Mouse (Mus musculus) myocyte (in vitro differentiated cells): ENCODE measurements around the gene Fgfr1op2. TPM values are rescaled to one million over a fixed set of nuclear protein-coding genes. Genes with fewer than 3 reads are reported as not detected.
A peak's percentile ranks its signal among the peaks of the same experiment; 100 is the strongest.

Experiments
- H3K27me3 ChIP-seq: one replicate; pipeline ENCODE4 v1.6.1; 2011; ENCODE audit not compliant: control insufficient read depth, insufficient read depth, insufficient read length
- H3K36me3 ChIP-seq: one replicate; pipeline ENCODE4 v1.6.1; 2011; ENCODE audit not compliant: control insufficient read depth, insufficient read depth
- H3K4me2 ChIP-seq: one replicate; pipeline ENCODE4 v1.6.1; 2011; ENCODE audit warnings: low read depth, control low read depth
- H3K4me3 ChIP-seq: one replicate; pipeline ENCODE4 v1.5.1; 2011; ENCODE audit warnings: mild to moderate bottlenecking, control low read depth, moderate library complexity
- H3K79me2 ChIP-seq: one replicate; pipeline ENCODE4 v1.6.1; 2011; ENCODE audit not compliant: control insufficient read depth, insufficient read depth
- H3ac ChIP-seq: one replicate; pipeline ENCODE4 v1.6.1; 2011; ENCODE audit not compliant: control insufficient read depth, insufficient read length
- CEBPB ChIP-seq: IDR thresholded peaks from 2 replicates; pipeline ENCODE4 v1.6.1; 2011; ENCODE audit warnings: mild to moderate bottlenecking, moderate library complexity; ENCODE audit not compliant: poor library complexity, insufficient read depth, severe bottlenecking
- E2F4 ChIP-seq: IDR thresholded peaks from one replicate; pipeline ENCODE4 v1.6.1; 2011; ENCODE audit warnings: mild to moderate bottlenecking, control low read depth, moderate library complexity; ENCODE audit not compliant: insufficient read depth
- MAX ChIP-seq: IDR thresholded peaks from one replicate; pipeline ENCODE4 v1.6.1; 2011; ENCODE audit warnings: low read depth, mild to moderate bottlenecking, control low read depth
- MYOD1 ChIP-seq, 3 experiments: IDR thresholded peaks; one replicate each; pipeline ENCODE4 v1.6.1; 2011; ENCODE audit warnings: control low read depth in 2 of 3, low read depth in 2 of 3, mild to moderate bottlenecking in 2 of 3, moderate library complexity in 1 of 3; ENCODE audit not compliant: insufficient read length in 2 of 3, control insufficient read depth in 1 of 3
- MYOG ChIP-seq, 3 experiments: IDR thresholded peaks; one replicate each; pipeline ENCODE4 v1.6.1; 2011; ENCODE audit warnings: control low read depth in 2 of 3, low read depth in 2 of 3, mild to moderate bottlenecking in 2 of 3; ENCODE audit not compliant: insufficient read length in 2 of 3, control insufficient read depth in 1 of 3, insufficient read depth in 1 of 3
- POLR2A ChIP-seq: IDR thresholded peaks from one replicate; pipeline ENCODE4 v1.6.1; 2011; ENCODE audit warnings: low read depth, mild to moderate bottlenecking, control low read depth, moderate library complexity; ENCODE audit not compliant: insufficient read length
- POLR2AphosphoS2 ChIP-seq: IDR thresholded peaks from one replicate; pipeline ENCODE4 v1.6.1; 2011; ENCODE audit warnings: low read depth, control low read depth; ENCODE audit not compliant: insufficient read length
- REST ChIP-seq: IDR thresholded peaks from one replicate; pipeline ENCODE4 v1.6.1; 2011; ENCODE audit warnings: mild to moderate bottlenecking, control low read depth, moderate library complexity; ENCODE audit not compliant: insufficient read depth, insufficient read length
- SRF ChIP-seq: IDR thresholded peaks from one replicate; pipeline ENCODE4 v1.6.1; 2011; ENCODE audit warnings: low read depth; ENCODE audit not compliant: control insufficient read depth, insufficient read length
- TCF12 ChIP-seq: IDR thresholded peaks from one replicate; pipeline ENCODE4 v1.6.1; 2011; ENCODE audit warnings: mild to moderate bottlenecking, control low read depth; ENCODE audit not compliant: poor library complexity, insufficient read depth, severe bottlenecking
- TCF3 ChIP-seq: IDR thresholded peaks from one replicate; pipeline ENCODE4 v1.6.1; 2011; ENCODE audit warnings: low read depth, control low read depth; ENCODE audit not compliant: insufficient read length
- USF1 ChIP-seq: IDR thresholded peaks from one replicate; pipeline ENCODE4 v1.6.1; 2011; ENCODE audit warnings: low read depth, mild to moderate bottlenecking, control low read depth, moderate library complexity
- polyA plus RNA-seq: library from polyadenylated mRNA; unstranded; fragments of >200 nt; fragmentation: generic; extraction: Trizol; gene quantifications from one replicate; pipeline ENCODE4 v1.2.1, GENCODE M21; 2012; ENCODE audit warnings: missing spikeins

Fgfr1op2 gene
- polyA plus RNA-seq, 1 experiment = 54.4 TPM

DNA sequence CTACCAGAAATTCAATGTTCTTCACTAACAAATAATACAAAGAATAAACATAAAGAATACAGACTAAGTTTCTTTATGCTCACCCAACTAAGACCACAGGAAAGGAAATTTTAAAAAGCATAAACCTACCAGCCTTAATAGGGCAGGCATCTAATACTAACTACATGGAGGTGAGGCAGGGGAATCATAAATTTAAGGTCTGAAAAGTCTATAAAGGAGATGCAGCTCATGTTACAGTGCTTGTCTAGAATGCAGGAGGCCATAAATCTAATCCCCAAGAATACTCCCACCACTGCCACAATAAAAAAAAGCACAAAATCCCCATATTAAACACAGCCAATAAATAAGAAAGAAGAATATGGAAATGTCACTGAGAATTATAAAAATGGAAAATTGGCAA is 4.9 kb upstream of the Fgfr1op2 start:
- Histone ChIP-seq H3K27me3 (no peaks in the 10 kb centered on the region), H3K36me3 (no peaks in the 10 kb centered on the region), H3K4me3 (no peak overlapping the region), H3K4me2 (no peak overlapping the region), H3K79me2 (peaks cover 42% of the 10 kb centered on the region), H3ac (no peak overlapping the region)
- no peak for TF ChIP-seq POLR2A
- no peak for TF ChIP-seq CEBPB
- no peak for TF ChIP-seq SRF
- TF ChIP-seq REST = no peak
- no peak for TF ChIP-seq TCF3
- TF ChIP-seq MAX = no peak
- TF ChIP-seq POLR2AphosphoS2 = no peak
- TF ChIP-seq TCF12 = no peak
- no peak for TF ChIP-seq MYOD1 (IDR thresholded peaks at IDR 0.05; ENCODE audit: control insufficient read depth in 1 of 3, insufficient read length in 2 of 3, low read depth in 2 of 3)
- TF ChIP-seq E2F4 = no peak
- no peak for TF ChIP-seq USF1
- TF ChIP-seq MYOG (IDR thresholded peaks at IDR 0.05; ENCODE audit: control insufficient read depth in 1 of 3, insufficient read depth in 1 of 3, insufficient read length in 2 of 3, low read depth in 2 of 3) = no peak

DNA sequence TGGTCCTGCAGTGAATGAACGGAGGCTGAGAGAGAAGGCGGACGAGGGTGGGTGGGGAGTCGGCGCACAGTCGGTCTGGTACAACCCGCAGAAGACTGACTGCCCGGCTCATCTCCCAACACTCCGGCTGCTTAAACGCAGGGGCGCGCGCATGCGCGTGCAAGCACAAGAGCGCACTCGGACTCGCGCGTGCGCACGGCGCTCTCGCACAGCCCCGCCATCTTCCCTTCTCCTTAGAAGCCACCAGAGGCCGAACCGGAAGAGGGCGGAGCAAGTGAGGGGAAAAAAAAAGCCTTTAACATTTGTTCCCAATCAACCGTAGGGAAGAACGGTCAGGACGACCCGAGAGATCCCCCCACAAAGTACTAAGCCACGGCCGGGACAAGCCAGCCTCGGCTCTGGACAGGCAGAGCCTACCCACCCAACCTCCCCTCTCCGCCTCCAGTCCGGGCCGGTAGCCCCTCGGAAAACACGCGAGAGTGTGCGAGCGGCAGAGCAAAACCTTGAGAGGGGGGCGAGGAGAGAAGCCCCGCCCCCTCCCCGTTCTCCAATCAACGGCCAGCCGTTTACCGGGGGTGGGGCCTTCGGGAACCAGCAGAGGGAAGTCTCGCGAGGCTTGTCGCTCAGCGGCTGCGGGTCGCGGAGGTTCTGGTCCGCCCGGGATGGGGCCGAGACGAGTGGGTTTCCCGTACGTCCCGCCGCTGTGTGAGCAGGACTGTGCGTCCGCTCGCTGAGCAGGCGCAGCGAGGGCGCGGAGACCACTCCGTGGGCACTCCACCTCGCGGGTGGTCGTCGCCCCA is 507 bp downstream of the Fgfr1op2 start, which contains the start of gene Ints13:
TSS of gene Ints13 (minus strand) at position 526 of the 800 bp plus-strand sequence.
- no peaks in the 10 kb centered on the region for H3K27me3 ChIP-seq
- H3K4me2 ChIP-seq = peak within 1 kb of the TSS; percentile 85
- no peaks in the 10 kb centered on the region for H3K36me3 ChIP-seq
- peaks cover 87% of the 10 kb centered on the region for H3K79me2 ChIP-seq
- H3ac ChIP-seq = peak within 1 kb of the TSS; percentile 24
- TF ChIP-seq POLR2AphosphoS2 (peak; percentile 96), POLR2A (peak; percentile 92), REST (no peak)
- peak within 1 kb of the TSS; percentile 95 for H3K4me3 ChIP-seq

DNA sequence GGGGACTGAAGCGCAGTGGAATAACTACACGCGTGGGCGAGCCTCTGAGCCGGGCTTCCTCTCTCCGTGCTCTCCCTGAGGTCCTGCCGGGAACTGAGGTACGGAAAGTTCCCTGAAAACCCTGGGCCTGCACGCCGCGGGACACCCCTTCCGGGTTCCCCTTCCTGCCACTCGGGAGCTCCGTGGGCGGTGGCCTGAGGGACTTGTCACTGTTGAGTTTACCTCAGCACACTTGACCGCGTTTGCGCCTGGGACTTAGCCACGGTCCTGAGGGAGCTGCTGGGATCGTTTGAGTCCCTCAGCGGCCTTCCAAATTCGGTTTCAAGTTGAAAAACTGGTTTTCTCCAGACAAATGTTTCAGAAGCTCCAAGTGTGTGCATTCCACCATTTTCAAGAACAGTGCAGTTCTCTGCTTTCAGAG is 1.1 kb downstream of the Fgfr1op2 start:
- H3K79me2 ChIP-seq = peaks cover 88% of the 10 kb centered on the region
- no peak for TF ChIP-seq E2F4
- TF ChIP-seq MYOG (IDR thresholded peaks at IDR 0.05; ENCODE audit: control insufficient read depth in 1 of 3, insufficient read depth in 1 of 3, insufficient read length in 2 of 3, low read depth in 2 of 3) = no peak
- TF ChIP-seq POLR2A = no peak
- no peak for TF ChIP-seq USF1
- TF ChIP-seq SRF = no peak
- no peak for TF ChIP-seq TCF12
- no peak for TF ChIP-seq REST
- no peak for TF ChIP-seq CEBPB
- TF ChIP-seq POLR2AphosphoS2 = no peak
- H3K27me3 ChIP-seq = no peaks in the 10 kb centered on the region
- H3K36me3 ChIP-seq = no peaks in the 10 kb centered on the region
- peak overlapping the region; percentile 95 for H3K4me3 ChIP-seq
- peak overlapping the region; percentile 24 for H3ac ChIP-seq
- H3K4me2 ChIP-seq = peak overlapping the region; percentile 83

DNA sequence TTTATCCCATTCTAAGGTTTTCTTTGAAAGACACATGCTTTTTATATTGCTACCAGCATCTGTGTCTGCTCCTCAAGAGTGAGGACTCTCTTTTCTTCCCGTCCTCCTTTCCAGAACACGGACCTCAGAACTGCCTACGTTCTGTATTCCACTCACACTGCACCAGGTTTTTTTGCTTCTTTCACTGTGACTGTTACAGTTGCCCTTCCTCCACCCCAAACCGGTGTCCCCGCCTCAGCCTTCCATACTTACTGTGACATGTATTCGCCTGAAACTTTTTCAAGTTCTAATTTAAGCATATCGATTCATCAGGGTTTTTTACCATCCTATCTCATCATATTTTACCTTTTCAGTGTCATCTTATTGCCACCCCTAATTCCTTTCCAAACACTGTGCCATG is 1.6 kb downstream of the Fgfr1op2 start:
- H3ac ChIP-seq = peak overlapping the region; percentile 24
- H3K79me2 ChIP-seq = peaks cover 88% of the 10 kb centered on the region
- TF ChIP-seq CEBPB (no peak), TCF12 (no peak), USF1 (no peak), MYOD1 (IDR thresholded peaks at IDR 0.05; ENCODE audit: control insufficient read depth in 1 of 3, insufficient read length in 2 of 3, low read depth in 2 of 3) (no peak), MYOG (IDR thresholded peaks at IDR 0.05; ENCODE audit: control insufficient read depth in 1 of 3, insufficient read depth in 1 of 3, insufficient read length in 2 of 3, low read depth in 2 of 3) (no peak), REST (no peak), POLR2A (no peak), E2F4 (no peak), SRF (no peak), MAX (no peak), POLR2AphosphoS2 (no peak), TCF3 (no peak)
- H3K4me2 ChIP-seq = peak overlapping the region; percentile 83
- H3K36me3 ChIP-seq = no peaks in the 10 kb centered on the region
- H3K27me3 ChIP-seq = no peaks in the 10 kb centered on the region
- peak overlapping the region; percentile 95 for H3K4me3 ChIP-seq

DNA sequence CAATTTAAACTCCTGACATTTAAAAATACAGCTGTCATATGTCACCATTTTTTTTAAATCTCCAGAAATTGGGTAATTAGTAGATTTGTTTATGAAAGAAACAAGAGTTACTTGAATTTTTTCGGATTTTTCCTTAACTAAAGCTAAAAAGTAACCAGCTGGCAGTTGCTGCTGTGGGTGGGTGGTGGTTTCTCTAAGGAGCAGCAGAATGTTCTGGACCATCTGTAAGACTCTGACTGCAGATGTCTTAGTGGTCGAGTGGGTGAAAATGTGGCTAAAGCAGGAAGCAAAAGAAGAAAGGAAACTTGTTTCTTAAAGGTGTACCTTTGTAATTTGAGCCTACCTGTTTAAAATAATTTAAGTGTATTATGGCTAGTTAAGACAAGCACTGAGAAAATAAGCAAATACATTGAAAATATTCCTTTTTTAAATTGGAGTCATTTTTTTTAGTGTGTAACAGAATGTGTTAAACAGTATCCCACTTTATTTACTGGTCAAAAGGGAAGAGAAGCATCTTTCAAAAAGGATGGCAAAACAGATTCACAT is 3.5 kb downstream of the Fgfr1op2 start:
- TF ChIP-seq CEBPB = no peak
- TF ChIP-seq MAX = no peak
- no peak for TF ChIP-seq MYOD1 (IDR thresholded peaks at IDR 0.05; ENCODE audit: control insufficient read depth in 1 of 3, insufficient read length in 2 of 3, low read depth in 2 of 3)
- no peak for TF ChIP-seq USF1
- TF ChIP-seq REST = no peak
- TF ChIP-seq TCF12 = no peak
- no peak for TF ChIP-seq E2F4
- no peak for TF ChIP-seq POLR2A
- no peak for TF ChIP-seq POLR2AphosphoS2
- no peak for TF ChIP-seq TCF3
- no peak for TF ChIP-seq SRF
- TF ChIP-seq MYOG (IDR thresholded peaks at IDR 0.05; ENCODE audit: control insufficient read depth in 1 of 3, insufficient read depth in 1 of 3, insufficient read length in 2 of 3, low read depth in 2 of 3) = no peak
- no peaks in the 10 kb centered on the region for H3K27me3 ChIP-seq
- no peak overlapping the region for H3ac ChIP-seq
- H3K36me3 ChIP-seq = no peaks in the 10 kb centered on the region
- no peak overlapping the region for H3K4me3 ChIP-seq
- peak overlapping the region; percentile 62 for H3K4me2 ChIP-seq
- H3K79me2 ChIP-seq = peaks cover 94% of the 10 kb centered on the region
